Mouse (Mus musculus): ENCODE measurements around the gene Katnbl1.
"Not testable (repeated sequence)": the region's sequence is repeated elsewhere in the genome, so short reads cannot be mapped to it uniquely, and the experiment has no call there.

The Katnbl1 gene

DNA sequence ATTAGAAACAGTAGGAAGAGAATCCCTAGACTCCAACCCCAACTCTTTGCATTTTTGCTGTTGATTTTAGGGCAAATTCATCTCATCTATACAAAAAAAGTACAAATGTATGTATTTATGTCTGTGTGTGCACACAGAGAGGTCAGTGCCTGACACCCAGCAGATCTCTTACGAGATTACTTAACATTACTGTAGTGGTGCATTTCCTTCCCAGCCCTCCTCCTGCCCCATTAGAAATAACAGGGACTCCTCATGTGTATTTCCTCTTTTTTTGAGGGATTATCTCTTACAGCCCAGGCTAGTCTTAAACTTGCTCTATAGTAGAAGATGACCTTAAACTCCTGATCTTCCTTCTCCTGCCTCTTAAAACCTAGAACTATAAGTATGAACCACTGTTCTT is 13.7 kb downstream of the Katnbl1 start:
- no peak for DNase-seq (ENCODE audit: low spot score)

DNA sequence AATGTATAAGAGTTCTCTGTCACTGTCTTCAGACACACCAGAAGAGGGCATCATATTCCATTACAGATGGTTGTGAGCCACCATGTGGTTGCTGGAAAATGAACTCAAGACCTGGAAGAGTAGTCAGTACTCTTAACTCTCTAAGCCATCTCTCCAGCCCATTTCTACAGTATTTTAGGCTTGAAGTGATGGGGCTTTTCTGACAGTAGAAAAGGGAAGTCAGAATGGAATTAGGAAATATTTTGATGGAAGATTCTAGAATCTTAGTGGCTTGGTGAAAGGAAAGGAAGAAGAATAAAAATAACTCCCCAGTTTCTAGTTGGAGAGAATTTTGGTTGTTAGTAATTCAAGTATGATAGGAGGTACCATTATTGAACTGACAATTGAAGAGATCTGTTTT is 14.9 kb downstream of the Katnbl1 start:
- no peak for DNase-seq (ENCODE audit: low spot score)

DNA sequence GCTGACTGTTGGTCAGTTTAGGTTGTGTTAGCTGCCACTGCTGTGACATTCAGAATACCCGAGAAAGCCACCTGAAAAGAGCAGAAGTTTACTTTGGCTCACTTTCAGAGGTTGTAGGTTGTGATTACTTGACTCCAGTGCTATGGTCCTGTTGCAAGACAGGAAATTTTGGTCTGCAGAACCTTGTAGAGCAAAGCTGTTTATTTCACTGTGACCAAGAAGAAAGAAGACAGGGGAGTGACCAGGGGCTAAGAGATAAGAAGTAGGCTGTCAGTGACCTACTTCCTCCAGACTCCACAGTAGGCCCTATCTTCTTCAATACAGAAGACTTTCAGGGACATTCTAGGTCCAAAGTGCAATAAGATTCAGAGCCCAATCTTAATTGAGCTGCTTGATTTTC is 17.6 kb downstream of the Katnbl1 start:
- peak; percentile 47 for DNase-seq (ENCODE audit: low spot score)

DNA sequence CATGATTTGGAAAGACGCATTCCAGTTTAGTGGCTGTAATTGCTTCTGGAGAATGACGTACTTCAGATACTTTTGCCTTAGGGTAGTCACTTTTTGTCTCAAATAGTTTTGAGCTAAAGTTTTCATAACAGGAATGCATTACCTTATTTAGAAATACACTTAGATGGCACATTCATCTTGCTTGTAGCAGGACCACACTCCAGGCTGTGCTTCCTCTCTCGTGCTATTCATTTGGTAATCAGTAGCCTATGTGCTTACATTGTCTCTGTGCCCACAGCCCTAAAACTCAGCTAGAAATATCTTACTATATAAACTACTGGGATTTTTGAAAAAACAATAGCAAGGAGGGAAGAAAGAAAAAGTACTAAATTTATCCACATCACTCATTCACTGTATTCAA is 28.0 kb downstream of the Katnbl1 start:
- no peak for DNase-seq (ENCODE audit: low spot score)

DNA sequence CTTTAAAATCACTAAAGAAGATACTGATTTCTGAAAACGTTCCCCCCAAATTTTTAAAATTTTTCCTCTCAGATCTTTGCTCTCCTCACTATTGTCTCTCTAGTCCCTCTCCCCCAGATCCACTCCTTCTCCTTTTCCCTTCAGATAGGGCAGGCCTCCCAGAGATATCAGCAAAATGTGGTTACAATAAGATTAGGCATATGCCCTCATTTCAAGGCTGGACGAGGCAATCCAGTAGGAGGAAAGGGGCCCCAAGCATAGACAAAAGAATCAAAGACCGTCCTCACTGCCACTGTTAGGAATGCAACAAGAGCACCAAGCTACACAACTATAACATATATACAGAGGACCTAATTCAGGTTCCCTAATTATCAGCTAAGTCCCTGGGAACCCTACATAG is 46.3 kb downstream of the Katnbl1 start:
- DNase-seq (ENCODE audit: low spot score): no peak

DNA sequence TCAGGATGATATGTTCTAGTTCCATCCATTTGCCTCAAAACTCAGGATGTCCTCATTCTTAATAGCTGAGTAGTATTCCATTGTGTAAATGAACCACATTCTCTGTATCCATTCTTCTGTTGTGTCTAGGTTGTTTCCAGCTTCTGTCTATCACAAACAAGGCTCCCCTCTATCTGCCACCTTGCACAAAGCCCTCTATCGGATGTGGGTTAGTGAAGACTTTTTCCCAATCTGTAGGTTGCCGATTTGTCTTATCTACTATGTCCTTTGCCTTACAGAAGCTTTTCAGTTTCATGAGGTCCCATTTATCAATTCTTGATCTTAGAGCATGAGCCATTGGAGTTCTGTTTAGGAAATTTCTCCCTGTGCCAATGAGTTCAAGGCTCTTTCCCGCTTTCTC is 49.5 kb downstream of the Katnbl1 start:
- not testable (repeated sequence) for DNase-seq (ENCODE audit: low spot score)

DNA sequence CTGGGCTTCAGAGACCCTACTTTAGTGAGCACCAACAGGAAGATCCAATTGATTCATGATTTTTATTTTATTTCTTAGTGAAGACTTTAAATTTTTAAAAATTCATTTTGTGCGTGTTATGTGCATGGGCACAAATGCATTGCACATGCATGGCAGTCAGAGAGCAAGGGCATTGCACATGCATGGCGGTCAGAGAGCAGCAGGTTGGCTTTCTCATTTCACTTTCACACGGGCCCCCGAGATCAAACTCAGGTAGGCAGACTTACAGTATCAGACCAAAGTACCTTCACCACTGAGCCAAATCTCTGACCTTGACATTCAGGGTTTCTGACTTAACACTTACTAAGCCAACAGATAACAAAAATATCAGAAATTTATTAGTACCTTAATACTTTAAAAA is 50.7 kb downstream of the Katnbl1 start:
- no peak for DNase-seq (ENCODE audit: low spot score)

DNA sequence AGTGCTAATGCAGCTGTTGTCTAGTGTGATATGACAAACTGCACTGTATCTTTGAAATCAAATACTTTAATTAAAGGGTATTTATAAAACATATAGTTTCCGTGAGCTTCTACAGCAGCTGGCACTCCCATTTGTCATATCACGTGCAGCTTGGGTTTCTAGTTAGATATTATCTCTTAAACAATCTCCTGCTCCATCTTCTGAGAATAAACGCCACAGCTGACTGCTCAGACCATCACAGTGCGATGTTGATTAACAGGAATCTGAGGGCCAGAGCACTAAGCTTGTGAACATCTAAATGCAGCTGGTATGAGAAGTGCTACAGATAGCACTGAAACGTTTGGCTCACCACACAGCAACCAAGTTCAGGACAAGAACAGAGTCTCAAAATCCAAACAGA is 51.4 kb downstream of the Katnbl1 start:
- no peak for DNase-seq (ENCODE audit: low spot score)

DNA sequence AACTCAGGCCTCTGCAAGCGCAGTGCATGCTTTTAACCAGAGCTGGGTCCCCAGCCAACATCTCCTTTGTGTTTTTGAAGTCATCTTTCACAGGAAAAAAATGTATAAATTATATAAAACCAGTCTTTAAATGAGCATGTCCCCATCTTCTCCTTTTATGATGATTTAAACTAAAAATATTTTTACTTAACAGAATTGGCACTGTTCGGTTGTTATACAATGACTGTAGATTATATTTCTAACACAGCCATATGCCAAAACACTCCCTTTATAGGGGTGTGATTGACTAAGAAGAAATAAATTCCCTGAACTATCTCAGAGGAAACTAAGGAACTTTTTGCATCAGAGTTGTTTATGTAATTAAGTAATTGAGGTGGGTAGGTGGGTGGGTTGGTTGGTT is 53.5 kb downstream of the Katnbl1 start:
- DNase-seq (ENCODE audit: low spot score): no peak

DNA sequence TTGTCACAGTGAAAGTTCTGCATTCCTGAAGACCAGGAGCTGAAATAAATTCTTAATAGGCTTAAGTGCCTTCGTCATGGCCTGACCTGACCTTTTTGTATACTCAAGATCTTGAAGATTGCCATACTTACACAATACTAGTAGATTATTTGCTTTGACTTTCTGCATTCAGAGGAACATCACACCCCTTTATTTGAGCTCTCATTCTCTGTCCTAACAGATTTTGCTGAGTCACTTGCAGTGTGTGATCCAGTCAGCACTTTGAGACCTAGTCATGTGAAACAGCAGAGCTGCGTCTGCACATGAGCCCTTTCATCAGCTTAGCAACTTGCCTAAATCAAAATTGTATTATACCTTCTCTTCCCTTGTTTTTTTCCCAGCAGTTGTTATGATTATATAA is 54.3 kb downstream of the Katnbl1 start:
- DNase-seq (ENCODE audit: low spot score): peak; percentile 50

DNA sequence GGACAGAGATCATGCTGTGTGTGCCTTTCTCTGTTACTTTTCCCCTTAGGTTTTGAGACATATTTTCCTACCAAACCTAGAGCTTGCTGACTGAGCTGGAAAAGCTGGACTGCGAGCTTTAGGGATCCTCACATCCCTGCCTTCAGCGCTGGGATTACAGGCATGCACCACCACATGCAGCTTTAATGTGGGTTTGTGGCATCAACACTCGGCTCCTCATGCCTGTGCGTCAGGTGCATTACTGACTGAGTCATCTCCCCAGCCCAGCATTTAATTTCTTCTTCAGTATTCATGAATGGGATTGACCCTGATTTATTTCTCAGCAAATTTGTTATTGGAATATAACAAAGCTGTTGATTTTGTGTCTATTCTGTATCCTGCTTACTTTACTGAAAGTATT is 57.3 kb downstream of the Katnbl1 start:
- DNase-seq (ENCODE audit: low spot score): no peak

DNA sequence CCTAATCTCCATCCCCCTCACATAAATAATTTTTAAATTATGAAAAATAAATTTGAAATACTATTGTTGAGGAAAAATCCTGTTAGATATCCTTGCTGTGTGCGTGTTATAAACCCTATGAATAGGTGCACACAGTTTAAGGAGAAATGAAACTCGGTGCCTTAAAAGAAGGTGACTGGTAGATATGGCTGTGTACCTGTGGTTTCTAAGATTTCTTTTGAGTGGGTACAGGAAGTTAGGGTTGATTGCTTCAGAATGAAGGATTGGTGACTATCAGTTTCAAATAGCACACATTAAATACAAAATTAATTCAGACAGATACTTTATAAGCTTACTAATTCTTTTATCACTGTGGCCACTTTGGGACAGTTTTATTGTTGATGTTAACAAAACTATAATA is 58.6 kb downstream of the Katnbl1 start:
- DNase-seq (ENCODE audit: low spot score): no peak

DNA sequence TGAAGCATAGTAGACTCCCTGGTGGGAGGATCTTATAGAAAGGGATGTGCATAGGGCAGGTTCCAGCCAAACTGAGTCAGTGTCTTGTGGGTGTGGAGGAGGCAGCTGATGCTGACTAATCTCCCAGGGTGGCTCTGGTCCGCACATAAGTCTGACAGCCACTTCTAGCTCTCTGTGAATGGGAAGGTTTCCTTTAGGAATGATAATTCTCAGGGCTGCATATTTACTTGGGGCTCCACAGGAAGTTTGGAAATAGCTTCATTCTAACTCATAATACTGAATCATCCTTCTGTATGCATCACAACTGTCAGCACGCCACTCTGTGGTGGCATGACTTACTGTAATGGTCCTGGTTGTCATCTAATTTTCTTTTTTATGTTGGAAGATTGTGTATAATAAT is 64.5 kb downstream of the Katnbl1 start:
- no peak for DNase-seq (ENCODE audit: low spot score)

DNA sequence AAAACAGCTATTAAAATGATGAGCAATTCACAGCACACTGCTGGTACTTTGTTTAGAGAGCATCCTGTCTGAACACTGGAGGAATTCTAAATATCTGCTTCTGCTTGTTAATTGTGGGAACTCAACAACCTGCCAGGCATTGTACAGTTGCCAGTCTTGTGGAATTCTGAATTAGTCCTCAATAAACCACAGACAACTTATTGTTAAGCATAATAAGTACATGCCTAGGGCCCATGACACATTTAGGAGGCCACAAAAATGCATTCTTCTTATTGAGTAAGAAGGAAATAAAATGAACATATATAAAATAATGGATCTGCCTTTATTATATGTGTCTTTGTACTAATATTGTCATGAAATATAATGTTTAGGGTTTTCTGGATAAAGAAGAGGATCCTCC is 66.5 kb downstream of the Katnbl1 start:
- no peak for DNase-seq (ENCODE audit: low spot score)

DNA sequence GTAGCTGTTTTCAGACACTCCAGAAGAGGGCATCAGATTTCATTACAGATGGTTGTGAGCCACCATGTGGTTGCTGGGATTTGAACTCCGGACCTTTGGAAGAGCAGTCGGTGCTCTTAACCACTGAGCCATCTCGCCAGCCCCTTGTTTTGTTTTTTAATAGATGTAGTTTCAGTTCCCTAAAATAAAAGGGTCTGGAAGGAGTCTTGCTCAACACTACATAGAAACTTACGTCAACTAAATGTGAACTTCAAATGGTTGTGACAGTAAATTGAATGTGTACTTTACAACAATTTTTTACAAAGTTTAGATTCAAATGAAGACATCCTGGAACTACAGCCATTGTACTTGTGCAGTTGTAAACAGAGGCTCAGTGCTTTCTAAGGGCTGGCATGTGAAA is 69.0 kb downstream of the Katnbl1 start:
- peak; percentile 3 for DNase-seq (ENCODE audit: low spot score)

DNA sequence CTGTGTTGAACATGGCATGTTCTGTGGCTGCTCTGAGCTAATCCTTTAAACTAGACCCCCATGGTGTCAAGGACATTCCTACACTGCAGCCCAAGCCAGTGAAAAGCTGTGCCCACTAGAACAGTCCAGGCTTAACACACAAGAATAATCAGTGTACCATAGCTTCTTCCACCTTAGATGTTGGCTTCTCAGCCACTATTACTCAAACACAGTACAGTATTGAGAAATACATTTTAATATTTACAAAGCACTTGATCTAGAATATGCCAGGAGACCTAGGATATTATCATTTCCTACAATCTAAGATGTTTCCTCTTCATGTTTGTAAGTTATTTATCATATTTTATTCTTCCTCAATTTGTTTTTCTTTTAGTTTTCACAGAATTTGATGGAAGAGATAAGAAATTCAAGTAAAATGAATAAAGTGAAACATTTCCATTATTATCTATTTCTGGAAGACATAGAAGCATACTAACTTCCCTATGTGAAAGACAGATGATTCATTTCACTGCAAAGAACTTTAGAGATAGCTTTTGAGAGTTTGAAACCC is 69.6 kb downstream of the Katnbl1 start:
- DNase-seq (ENCODE audit: low spot score): no peak

DNA sequence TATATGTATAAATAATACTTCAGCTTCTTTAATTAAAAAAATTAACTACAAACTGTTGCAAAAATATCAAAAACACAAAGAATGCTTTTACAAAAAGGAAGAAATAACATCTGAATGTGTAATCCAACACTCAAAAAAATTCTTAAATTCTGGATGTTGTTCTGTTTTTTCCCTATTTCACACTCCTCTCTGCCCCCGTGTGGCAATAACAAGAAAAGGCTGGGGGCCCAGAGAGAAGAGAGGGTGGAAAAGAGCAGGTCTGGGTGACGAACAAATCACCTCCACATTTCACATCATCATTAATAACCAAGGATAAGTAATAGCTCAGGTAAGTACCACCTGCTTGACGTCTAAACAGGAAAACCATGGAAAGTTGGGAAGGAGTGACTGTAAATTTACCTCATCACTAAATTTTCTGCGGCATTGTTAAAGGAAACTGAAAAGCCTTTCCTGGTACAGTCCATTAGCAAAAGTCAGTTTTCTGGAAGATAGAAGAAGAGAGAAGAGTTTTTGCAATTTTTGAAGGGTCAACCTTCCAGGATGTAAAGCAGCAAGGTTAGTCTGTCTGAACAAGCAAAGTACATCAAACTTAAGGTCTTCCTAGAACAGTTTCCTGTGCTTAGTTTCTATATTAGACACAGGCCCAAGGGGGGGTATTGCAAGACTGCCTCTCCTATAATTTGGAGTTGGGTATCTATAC is 70.7 kb downstream of the Katnbl1 start:
- peak; percentile 37 for DNase-seq (ENCODE audit: low spot score)

DNA sequence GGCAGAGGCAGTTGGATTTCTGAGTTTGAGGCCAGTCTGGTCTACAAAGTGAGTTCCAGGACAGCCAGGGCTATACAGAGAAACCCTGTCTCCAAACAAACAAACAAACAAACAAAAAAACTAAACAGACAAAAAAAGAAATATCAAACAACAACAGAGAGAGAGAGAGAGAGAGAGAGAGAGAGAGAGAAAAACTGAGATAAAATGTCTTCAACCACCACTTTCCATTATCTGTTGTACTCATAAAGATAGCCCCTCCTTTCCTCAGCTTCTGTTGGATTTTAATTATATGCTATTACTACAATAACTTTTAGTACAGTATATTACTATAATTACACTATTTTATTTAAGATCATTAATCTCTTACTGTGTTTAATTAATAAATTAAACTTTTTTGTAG is 73.5 kb downstream of the Katnbl1 start:
- DNase-seq (ENCODE audit: low spot score): not testable (repeated sequence)

DNA sequence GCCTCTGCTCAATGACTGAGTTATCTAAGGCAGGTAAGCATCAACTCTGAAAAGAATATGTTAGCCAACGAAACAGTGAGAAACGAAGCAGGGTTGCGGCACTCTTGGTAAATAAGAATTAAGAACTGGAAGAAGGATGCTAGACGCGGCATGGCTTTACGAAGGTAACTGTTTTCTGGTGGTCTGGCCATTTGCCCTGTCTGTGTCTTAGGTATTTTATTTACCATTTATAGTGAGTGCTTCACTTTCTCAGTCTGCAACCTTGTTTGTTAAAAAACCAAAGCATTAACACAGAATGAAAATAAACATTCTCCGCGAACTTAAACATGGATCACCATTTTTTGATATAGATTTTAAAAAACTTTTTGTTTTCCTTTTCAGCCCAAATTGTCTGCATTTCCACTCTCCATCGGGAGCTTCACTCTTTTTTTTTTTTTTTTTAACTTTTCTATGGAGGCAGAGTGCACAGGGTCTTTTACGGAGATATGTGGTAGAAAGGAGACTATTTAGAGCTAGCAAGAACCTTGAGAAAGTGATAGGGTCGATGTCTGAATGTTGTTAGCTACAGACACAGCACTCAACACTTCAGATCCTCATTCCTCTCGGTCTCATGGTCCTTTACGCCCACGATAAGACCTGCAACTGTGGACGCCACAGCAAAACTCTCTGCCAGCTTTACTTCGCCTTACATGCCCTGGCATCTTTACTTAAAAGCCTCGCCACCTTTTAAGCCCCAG is 75.3 kb downstream of the Katnbl1 start:
- no peak for DNase-seq (ENCODE audit: low spot score)

DNA sequence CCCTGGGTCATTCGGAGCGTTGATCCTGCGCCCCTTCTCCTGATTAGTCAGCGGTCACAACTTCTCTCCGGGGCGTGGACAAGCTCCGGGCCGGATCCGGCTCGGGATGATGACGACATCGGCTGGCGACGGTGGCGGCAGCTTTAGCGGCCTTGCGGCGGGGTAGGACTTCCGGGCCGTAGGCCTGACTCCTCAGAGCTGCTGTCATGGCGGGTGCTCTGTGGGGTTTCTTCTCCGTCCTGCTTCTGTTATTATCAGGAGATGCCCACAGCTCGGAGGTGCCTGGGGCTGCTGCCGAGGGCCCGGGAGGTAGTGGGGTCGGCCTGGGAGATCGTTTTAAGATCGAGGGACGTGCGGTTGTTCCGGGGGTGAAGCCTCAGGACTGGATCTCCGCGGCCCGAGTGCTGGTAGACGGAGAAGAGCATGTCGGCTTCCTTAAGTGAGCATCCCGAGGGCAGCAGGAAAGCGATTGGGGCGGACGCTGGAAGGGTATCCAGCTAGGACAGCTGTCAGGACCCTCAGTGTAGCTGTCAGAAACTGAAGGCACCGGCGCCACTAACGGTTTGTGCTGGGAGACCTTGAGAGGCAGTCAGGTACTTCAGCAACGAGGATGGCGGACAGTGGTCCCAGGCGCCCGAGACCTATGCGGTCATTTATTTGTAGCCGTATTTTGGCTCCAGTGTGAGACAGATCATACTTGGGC is 76.0 kb downstream of the Katnbl1 start, which contains the start of gene Emc7:
TSS of gene Emc7 (plus strand) at position 136 of the 703 bp plus-strand sequence.
- DNase-seq (ENCODE audit: low spot score): peak; percentile 97

DNA sequence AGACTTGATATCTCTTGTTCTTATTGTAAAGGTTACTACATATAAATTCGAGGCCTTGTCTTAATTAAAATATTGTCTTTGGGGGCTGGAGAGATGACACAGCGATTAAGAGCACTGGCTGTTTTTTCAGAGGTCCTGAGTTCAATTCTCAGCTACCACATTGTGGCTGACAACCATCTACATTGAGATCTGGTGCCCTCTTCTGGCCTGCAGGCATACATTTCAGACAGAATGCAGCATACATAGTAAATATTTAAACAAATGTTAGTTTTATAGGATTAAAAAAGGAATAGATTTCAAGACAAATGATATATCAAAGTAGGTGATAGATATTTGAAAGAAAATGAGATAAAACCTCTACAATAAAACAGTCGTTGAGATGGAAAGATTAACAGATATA is 81.5 kb downstream of the Katnbl1 start:
- no peak for DNase-seq (ENCODE audit: low spot score)
